Mouse (Mus musculus) retina, postnatal 7 days (tissue): ENCODE results near the gene Gm17654.
"Not testable (repeated sequence)": the region's sequence is repeated elsewhere in the genome, so short reads cannot be mapped to it uniquely, and the experiment has no call there.

Source experiments
- DNase-seq: peaks from one replicate; pipeline ENCODE4 v3.0.0-alpha.2; 2012; ENCODE audit warnings: low read depth, low spot score

The Gm17654 gene

DNA sequence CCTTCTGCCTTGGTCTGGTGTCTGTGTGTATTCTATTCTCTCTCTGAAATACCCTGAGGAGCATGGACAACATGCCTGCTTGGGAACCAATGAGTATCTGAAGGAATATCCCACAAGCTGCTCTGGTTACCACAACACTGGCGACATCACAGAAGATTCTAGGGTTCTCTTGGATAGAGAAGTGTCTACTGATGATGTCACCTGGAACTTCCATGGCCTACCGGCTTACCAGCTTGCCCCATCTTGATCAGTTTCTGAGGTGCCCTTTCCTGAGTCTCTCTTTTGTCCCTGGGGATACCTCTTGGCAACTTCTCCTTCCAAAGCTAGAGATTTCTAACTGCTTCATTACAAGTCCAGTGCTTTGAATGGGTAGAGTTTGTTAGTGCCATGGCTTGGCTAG lies at the start of gene Gm17654:
TSS of gene Gm17654 (minus strand) at position 101 of the 400 bp plus-strand sequence.
- DNase-seq = not testable (repeated sequence)

- DNase-seq = not testable (repeated sequence)
These were observed 29.0 kb upstream of the Gm17654 start, which contains the start of gene Gm10375 for GRCm38 (mm10) chr14:43607913-43608312. Gene Gm10375 (minus strand): TSS chr14:43608013.

DNA sequence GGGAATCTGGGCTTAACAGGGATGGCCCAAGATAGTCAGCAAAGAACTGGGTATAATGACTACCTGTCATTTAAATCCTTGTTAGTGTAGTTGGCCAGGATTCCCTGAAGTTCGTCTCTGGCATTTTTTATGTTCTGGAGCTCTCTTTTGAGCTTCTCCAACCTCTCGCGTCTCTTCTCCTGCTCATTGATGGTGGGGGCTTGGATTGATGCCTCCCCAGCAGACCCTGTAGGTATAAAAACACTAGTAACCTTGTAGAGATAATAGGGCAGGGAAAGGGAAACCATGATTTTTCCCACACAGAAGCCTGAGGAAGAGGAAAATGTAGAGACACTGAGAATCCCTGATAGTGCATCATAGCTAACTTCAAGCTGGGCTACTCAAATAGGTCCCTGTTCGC lies 977 bp downstream of the Gm17654 start:
- not testable (repeated sequence) for DNase-seq

GRCm38 (mm10) chr14:43552271-43552670 lies 26.7 kb downstream of the Gm17654 start:
- DNase-seq = not testable (repeated sequence)

- not testable (repeated sequence) for DNase-seq
These were observed 32.7 kb downstream of the Gm17654 start for GRCm38 (mm10) chr14:43546281-43546680.

GRCm38 (mm10) chr14:43543276-43543675 lies 35.7 kb downstream of the Gm17654 start, which contains the start of gene Gm5799:
Gene Gm5799 (plus strand): TSS chr14:43543576.
- not testable (repeated sequence) for DNase-seq

GRCm38 (mm10) chr14:43538144-43538543 lies 40.8 kb downstream of the Gm17654 start:
- not testable (repeated sequence) for DNase-seq

DNA sequence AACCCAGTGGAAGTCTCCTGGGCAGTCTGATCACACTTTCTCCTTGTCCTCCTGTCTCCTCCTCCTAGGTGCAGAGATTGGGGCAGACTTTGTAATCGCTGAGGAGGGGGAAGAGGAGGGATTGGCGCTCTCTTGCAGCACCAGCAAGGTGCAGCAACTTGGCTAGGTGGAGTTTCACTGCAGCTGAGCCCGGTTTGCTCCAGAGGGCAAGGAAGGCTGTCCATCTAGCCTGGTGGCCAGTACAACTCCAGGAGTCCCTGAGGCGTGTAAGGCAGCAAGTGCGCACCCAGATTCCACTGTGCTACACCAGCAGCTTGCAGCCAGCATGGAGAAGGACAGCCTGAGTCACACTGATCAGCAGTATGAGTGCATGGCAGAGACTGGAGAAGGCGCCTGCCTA lies 46.6 kb downstream of the Gm17654 start:
- DNase-seq = not testable (repeated sequence)

DNA sequence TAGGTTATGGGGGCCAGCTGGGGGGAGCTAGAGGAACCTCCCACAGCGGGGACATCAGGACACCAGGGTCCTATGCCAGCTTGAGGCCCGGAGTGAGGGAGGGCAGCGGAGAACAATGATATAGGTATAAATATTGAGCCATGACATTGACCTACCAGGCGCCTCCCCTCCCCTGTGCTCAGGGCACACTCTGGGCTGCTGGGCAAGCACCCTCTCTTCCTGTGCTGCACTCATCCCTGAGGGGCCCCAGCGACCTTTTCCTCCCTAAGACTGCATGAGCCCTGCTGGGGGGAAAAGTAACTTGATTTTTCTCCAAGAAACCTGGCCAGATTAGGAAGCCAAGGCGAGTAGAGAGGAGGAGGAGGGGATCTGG lies 46.9 kb downstream of the Gm17654 start:
- not testable (repeated sequence) for DNase-seq

GRCm38 (mm10) chr14:43531052-43532010 lies 47.6 kb downstream of the Gm17654 start:
- not testable (repeated sequence) for DNase-seq
